Mouse (Mus musculus) thymus, adult 2 months (tissue): ENCODE results near the gene Mief2. TPM values are rescaled to one million over a fixed set of nuclear protein-coding genes. Genes with fewer than 3 reads are reported as not detected.
A peak's percentile ranks its signal among the peaks of the same experiment; 100 is the strongest.

ENCODE experiments used
- DNase-seq: peaks from one replicate; pipeline ENCODE4 v3.0.0; 2021
- H3K27ac ChIP-seq: fragments of 200-500 bp; 2 replicates; pipeline ENCODE4 v1.5.1; 2012; ENCODE audit warnings: low read length, control low read depth; ENCODE audit not compliant: control insufficient read depth, insufficient read depth
- H3K27me3 ChIP-seq: fragments of 200-500 bp; 2 replicates; pipeline ENCODE4 v1.6.1; 2012; ENCODE audit warnings: mild to moderate bottlenecking, low read length, moderate library complexity, mixed read lengths; ENCODE audit not compliant: control insufficient read depth, insufficient read depth
- H3K36me3 ChIP-seq: fragments of 200-500 bp; 2 replicates; pipeline ENCODE4 v1.6.1; 2012; ENCODE audit warnings: mild to moderate bottlenecking, low read length, moderate library complexity; ENCODE audit not compliant: control insufficient read depth, insufficient read depth
- H3K4me1 ChIP-seq: fragments of 200-500 bp; replicated peaks from 2 replicates; pipeline ENCODE4 v1.6.1; 2012; ENCODE audit warnings: low read length; ENCODE audit not compliant: control insufficient read depth, insufficient read depth
- H3K4me3 ChIP-seq: fragments of 200-500 bp; 2 replicates; pipeline ENCODE4 v1.5.1; 2012; ENCODE audit warnings: mild to moderate bottlenecking, low read length, control low read depth, moderate library complexity; ENCODE audit not compliant: control insufficient read depth, insufficient read depth
- CTCF ChIP-seq: fragments of 200-500 bp; IDR thresholded peaks from 2 replicates; pipeline ENCODE4 v1.5.1; 2012; ENCODE audit warnings: mild to moderate bottlenecking, control low read depth, low read length, moderate library complexity, borderline replicate concordance; ENCODE audit not compliant: control insufficient read depth, poor library complexity, insufficient read depth; ENCODE audit errors: extremely low read depth
- POLR2A ChIP-seq: fragments of 200-500 bp; IDR thresholded peaks from 2 replicates; pipeline ENCODE4 v1.6.1; 2012; ENCODE audit warnings: mild to moderate bottlenecking, low read length, control low read depth, moderate library complexity; ENCODE audit not compliant: control insufficient read depth, poor library complexity, insufficient read depth; ENCODE audit errors: extremely low read depth
- WGBS: fragments of 180-500 bp; shearing (Covaris S2); methylation state at CpG from one replicate; pipeline ENCODE4 v1.1.7; 2018; 5-methylcytosine and 5-hydroxymethylcytosine counted together
- polyA plus RNA-seq: library from polyadenylated mRNA; depleted of rRNA; stranded (reverse); fragments of >200 nt; gene quantifications from 2 replicates; pipeline ENCODE4 v1.2.3, GENCODE M21; 2012; rRNA removed

Mief2 gene
- polyA plus RNA-seq, 1 experiment: 26.1 TPM

- WGBS: 4% methylated on average over 17 of the region's 17 CpGs
- Histone ChIP-seq H3K4me3 (peak overlapping the region; percentile 75), H3K27me3 (no peaks in the 10 kb centered on the region), H3K36me3 (no peaks in the 10 kb centered on the region), H3K27ac (peak overlapping the region; percentile 4), H3K4me1 (peaks cover 30% of the 10 kb centered on the region)
- TF ChIP-seq CTCF (no peak), POLR2A (no peak)
- DNase-seq: no peak
These were observed 48.1 kb downstream of the Mief2 start for GRCm38 (mm10) chr11:60776107-60776828.

- TF ChIP-seq POLR2A (peak; percentile 81), CTCF (no peak)
- Histone ChIP-seq H3K36me3 (no peaks in the 10 kb centered on the region), H3K27me3 (no peaks in the 10 kb centered on the region), H3K4me3 (peak within 1 kb of the TSS; percentile 75), H3K4me1 (peaks cover 37% of the 10 kb centered on the region), H3K27ac (peak within 1 kb of the TSS; percentile 69)
- DNase-seq: peak; percentile 79
- under 1% methylated on average over 62 of the region's 62 CpGs for WGBS
These were observed 48.9 kb downstream of the Mief2 start, which contains the start of the genes Top3a and Smcr8 for GRCm38 (mm10) chr11:60776829-60777740. Gene Top3a, minus strand, starts transcription at chr11:60777365. Gene Smcr8, plus strand, starts transcription at chr11:60777524.

GRCm38 (mm10) chr11:60777801-60778370 is 49.7 kb downstream of the Mief2 start:
- H3K36me3 ChIP-seq: no peaks in the 10 kb centered on the region
- TF ChIP-seq CTCF: no peak
- no peak for TF ChIP-seq POLR2A
- WGBS: 28% methylated on average over 16 of the region's 16 CpGs
- H3K4me3 ChIP-seq: peak overlapping the region; percentile 75
- no peaks in the 10 kb centered on the region for H3K27me3 ChIP-seq
- no peak for DNase-seq
- H3K27ac ChIP-seq: peak overlapping the region; percentile 21; the same call in 1 of the 2 replicates
- peaks cover 41% of the 10 kb centered on the region for H3K4me1 ChIP-seq

- 96% methylated on average over 10 of the region's 10 CpGs for WGBS
- H3K4me1 ChIP-seq: peaks cover 41% of the 10 kb centered on the region
- no peaks in the 10 kb centered on the region for H3K27me3 ChIP-seq
- H3K36me3 ChIP-seq: peaks cover 12% of the 10 kb centered on the region
- no peak for DNase-seq
- TF ChIP-seq CTCF (no peak), POLR2A (no peak)
- H3K27ac ChIP-seq: no peak overlapping the region
- H3K4me3 ChIP-seq: no peak overlapping the region
These were observed 51.5 kb downstream of the Mief2 start for GRCm38 (mm10) chr11:60779673-60780189.

Other genes starting within 250 kb of the Mief2 start
- gene Alkbh5, start 192.0 kb upstream of the Mief2 start, polyA plus RNA-seq: 29.0 and 37.4 TPM in 2 replicates
- 143 and 154 TPM in 2 replicates for gene Llgl1, start 28.7 kb upstream of the Mief2 start, polyA plus RNA-seq
- 254 and 271 TPM in 2 replicates for gene Flii, start 1.1 kb upstream of the Mief2 start, polyA plus RNA-seq
- gene Top3a, start 49.0 kb downstream of the Mief2 start, polyA plus RNA-seq: 17.9 and 19.4 TPM in 2 replicates
- gene Smcr8, start 49.1 kb downstream of the Mief2 start, polyA plus RNA-seq: 25.5 and 26.4 TPM in 2 replicates
- gene Shmt1, start 83.3 kb downstream of the Mief2 start, polyA plus RNA-seq: 27.4 and 29.9 TPM in 2 replicates
- 16.1 and 17.3 TPM in 2 replicates for gene Dhrs7b, start 102.2 kb downstream of the Mief2 start, polyA plus RNA-seq
- gene Tmem11, start 150.9 kb downstream of the Mief2 start, polyA plus RNA-seq: 72.9 and 76.7 TPM in 2 replicates
- 62.9 and 63.8 TPM in 2 replicates for gene Natd1, start 186.4 kb downstream of the Mief2 start, polyA plus RNA-seq
- gene Map2k3, start 203.6 kb downstream of the Mief2 start, polyA plus RNA-seq: 30.9 and 33.1 TPM in 2 replicates